Mouse (Mus musculus): ENCODE measurements around the gene Gm8677.
"Not testable (repeated sequence)": the region's sequence is repeated elsewhere in the genome, so short reads cannot be mapped to it uniquely, and the experiment has no call there.

Gm8677 gene

GRCm38 (mm10) chr7:22534787-22535186, at the start of gene Gm8677:
TSS of gene Gm8677 (minus strand) at chr7:22534887.
- DNase-seq, result not testable (repeated sequence)

DNA sequence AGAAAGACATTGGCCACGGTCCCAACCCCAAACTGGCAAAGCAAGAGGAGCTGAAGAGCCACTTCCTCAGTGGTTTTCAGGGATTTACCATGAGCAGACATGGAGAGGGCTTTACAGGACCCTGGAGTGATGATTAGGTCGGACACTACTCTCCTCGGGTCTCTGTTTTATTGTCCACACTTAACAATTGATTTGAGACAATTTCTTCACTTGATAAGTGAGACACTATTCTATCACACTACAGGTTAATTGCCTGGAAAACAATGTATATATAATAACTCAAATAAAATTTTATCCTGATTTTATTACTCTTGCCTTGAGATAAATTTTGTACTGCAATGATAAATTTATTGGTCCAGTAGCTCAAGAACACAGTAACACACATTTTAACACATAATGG, 30.6 kb upstream of the Gm8677 start, which contains the start of gene Gm4201:
Gene Gm4201, minus strand, starts transcription at position 101 of the 400 bp plus-strand sequence.
- not testable (repeated sequence) for DNase-seq

GRCm38 (mm10) chr7:22522667-22523066, 12.0 kb downstream of the Gm8677 start, which contains the start of gene Vmn1r152:
TSS of gene Vmn1r152 (plus strand) at chr7:22522967.
- not testable (repeated sequence) for DNase-seq

GRCm38 (mm10) chr7:22499578-22499977, 35.1 kb downstream of the Gm8677 start, which contains the start of gene Vmn1r151:
TSS of gene Vmn1r151 (minus strand) at chr7:22499678.
- DNase-seq, result not testable (repeated sequence)
